Mouse (Mus musculus): ENCODE results near the gene Epn3. TPM values are rescaled to one million over a fixed set of nuclear protein-coding genes. Genes with fewer than 3 reads are reported as not detected.

Gene Epn3
- polyA plus RNA-seq, 1 experiment from 2014 or later: 14.4 TPM

GRCm38 (mm10) chr11:94470391-94470790 lies 29.4 kb downstream of the Epn3 start:
- no peak for ATAC-seq (ENCODE audit: insufficient number of reproducible peaks, low FRiP score)
- no peaks in the 10 kb centered on the region for H3K9me3 ChIP-seq (replicated peaks)
- no peak overlapping the region for H3K4me3 ChIP-seq
- WGBS: 50% methylated on average over 7 of the region's 7 CpGs
- H3K27ac ChIP-seq (ENCODE audit: poor library complexity, severe bottlenecking): no peak overlapping the region
- H3K4me2 ChIP-seq: no peak overlapping the region
- H3K36me3 ChIP-seq: no peaks in the 10 kb centered on the region
- peaks cover 61% of the 10 kb centered on the region for H3K27me3 ChIP-seq (replicated peaks)
- no peak overlapping the region for H3K9ac ChIP-seq
- peaks cover 68% of the 10 kb centered on the region for H3K4me1 ChIP-seq (replicated peaks)

GRCm38 (mm10) chr11:94469136-94470064 lies 30.4 kb downstream of the Epn3 start:
- Histone ChIP-seq H3K4me1 (replicated peaks) (peaks cover 70% of the 10 kb centered on the region), H3K9ac (0 out of 2 replicates have a peak overlapping the region, but pooled peaks have one; percentile 17), H3K4me2 (no peak overlapping the region), H3K36me3 (no peaks in the 10 kb centered on the region), H3K4me3 (no peak overlapping the region), H3K27ac (ENCODE audit: poor library complexity, severe bottlenecking) (no peak overlapping the region), H3K27me3 (replicated peaks) (peaks cover 56% of the 10 kb centered on the region), H3K9me3 (replicated peaks) (no peaks in the 10 kb centered on the region)
- ATAC-seq (ENCODE audit: insufficient number of reproducible peaks, low FRiP score): no peak
- 54% methylated on average over 9 of the region's 9 CpGs for WGBS

- H3K9me3 ChIP-seq (replicated peaks): no peaks in the 10 kb centered on the region
- H3K4me1 ChIP-seq (replicated peaks): peaks cover 64% of the 10 kb centered on the region
- H3K27me3 ChIP-seq (replicated peaks): peaks cover 52% of the 10 kb centered on the region
- H3K4me2 ChIP-seq: no peak overlapping the region
- WGBS: 35% methylated on average over 4 of the region's 4 CpGs
- ATAC-seq (ENCODE audit: insufficient number of reproducible peaks, low FRiP score): no peak
- no peak overlapping the region for H3K4me3 ChIP-seq
- no peak overlapping the region for H3K27ac ChIP-seq (ENCODE audit: poor library complexity, severe bottlenecking)
- H3K9ac ChIP-seq: no peak overlapping the region
- H3K36me3 ChIP-seq: no peaks in the 10 kb centered on the region
Measured at GRCm38 (mm10) chr11:94468582-94469064, 31.2 kb downstream of the Epn3 start.

- 90% methylated on average over 17 of the region's 17 CpGs for WGBS
- no peaks in the 10 kb centered on the region for H3K36me3 ChIP-seq
Measured at GRCm38 (mm10) chr11:94466333-94466855, 33.4 kb downstream of the Epn3 start.

GRCm38 (mm10) chr11:94464170-94464569 lies 35.6 kb downstream of the Epn3 start:
- Histone ChIP-seq H3K9me3 (replicated peaks) (no peaks in the 10 kb centered on the region), H3K4me1 (replicated peaks) (peaks cover 30% of the 10 kb centered on the region), H3K4me3 (no peak overlapping the region), H3K27me3 (replicated peaks) (peaks cover 32% of the 10 kb centered on the region), H3K9ac (no peak overlapping the region), H3K27ac (ENCODE audit: poor library complexity, severe bottlenecking) (no peak overlapping the region), H3K36me3 (no peaks in the 10 kb centered on the region), H3K4me2 (no peak overlapping the region)
- ATAC-seq (ENCODE audit: insufficient number of reproducible peaks, low FRiP score): no peak
- WGBS: 65% methylated on average over 2 of the region's 2 CpGs

More at GRCm38 (mm10) chr11:94466333-94466855, 33.4 kb downstream of the Epn3 start:
- no peak overlapping the region for H3K27ac ChIP-seq (ENCODE audit: poor library complexity, severe bottlenecking)
- no peaks in the 10 kb centered on the region for H3K9me3 ChIP-seq (replicated peaks)
- H3K9ac ChIP-seq: no peak overlapping the region
- no peak overlapping the region for H3K4me2 ChIP-seq
- no peak for ATAC-seq (ENCODE audit: insufficient number of reproducible peaks, low FRiP score)
- H3K4me1 ChIP-seq (replicated peaks): peaks cover 42% of the 10 kb centered on the region
- H3K4me3 ChIP-seq: no peak overlapping the region
- peaks cover 35% of the 10 kb centered on the region for H3K27me3 ChIP-seq (replicated peaks)

GRCm38 (mm10) chr11:94461856-94462255 lies 37.9 kb downstream of the Epn3 start:
- no peaks in the 10 kb centered on the region for H3K36me3 ChIP-seq
- no peak overlapping the region for H3K9ac ChIP-seq
- no peak for ATAC-seq (ENCODE audit: insufficient number of reproducible peaks, low FRiP score)
- no peak overlapping the region for H3K27ac ChIP-seq (ENCODE audit: poor library complexity, severe bottlenecking)
- peaks cover 16% of the 10 kb centered on the region for H3K4me1 ChIP-seq (replicated peaks)
- 86% methylated on average over 11 of the region's 11 CpGs for WGBS
- H3K4me3 ChIP-seq: no peak overlapping the region
- no peak overlapping the region for H3K4me2 ChIP-seq
- no peaks in the 10 kb centered on the region for H3K9me3 ChIP-seq (replicated peaks)
- H3K27me3 ChIP-seq (replicated peaks): peaks cover 49% of the 10 kb centered on the region

GRCm38 (mm10) chr11:94457001-94457400 lies 42.8 kb downstream of the Epn3 start:
- H3K27ac ChIP-seq (ENCODE audit: poor library complexity, severe bottlenecking): no peak overlapping the region
- no peak overlapping the region for H3K4me3 ChIP-seq
- WGBS: 73% methylated on average over 15 of the region's 15 CpGs
- H3K27me3 ChIP-seq (replicated peaks): peaks cover 60% of the 10 kb centered on the region
- H3K9me3 ChIP-seq (replicated peaks): no peaks in the 10 kb centered on the region
- H3K4me2 ChIP-seq: no peak overlapping the region
- H3K4me1 ChIP-seq (replicated peaks): peaks cover 12% of the 10 kb centered on the region
- no peak for ATAC-seq (ENCODE audit: insufficient number of reproducible peaks, low FRiP score)
- H3K36me3 ChIP-seq: no peaks in the 10 kb centered on the region
- no peak overlapping the region for H3K9ac ChIP-seq

- H3K9ac ChIP-seq: no peak overlapping the region
- peak; percentile 62 for ATAC-seq (ENCODE audit: insufficient number of reproducible peaks, low FRiP score)
- no peak overlapping the region for H3K27ac ChIP-seq (ENCODE audit: poor library complexity, severe bottlenecking)
Measured at GRCm38 (mm10) chr11:94456347-94456746, 43.4 kb downstream of the Epn3 start.

GRCm38 (mm10) chr11:94455161-94455820 lies 44.5 kb downstream of the Epn3 start:
- no peaks in the 10 kb centered on the region for H3K36me3 ChIP-seq
- peaks cover 54% of the 10 kb centered on the region for H3K27me3 ChIP-seq (replicated peaks)
- peaks cover 29% of the 10 kb centered on the region for H3K4me1 ChIP-seq (replicated peaks)
- no peak for ATAC-seq (ENCODE audit: insufficient number of reproducible peaks, low FRiP score)
- H3K9me3 ChIP-seq (replicated peaks): no peaks in the 10 kb centered on the region
- no peak overlapping the region for H3K27ac ChIP-seq (ENCODE audit: poor library complexity, severe bottlenecking)
- WGBS: 77% methylated on average over 10 of the region's 10 CpGs
- no peak overlapping the region for H3K9ac ChIP-seq
- H3K4me3 ChIP-seq: no peak overlapping the region
- H3K4me2 ChIP-seq: peak overlapping the region; percentile 15

More at GRCm38 (mm10) chr11:94456347-94456746, 43.4 kb downstream of the Epn3 start:
- Histone ChIP-seq H3K36me3 (no peaks in the 10 kb centered on the region), H3K4me2 (no peak overlapping the region), H3K9me3 (replicated peaks) (no peaks in the 10 kb centered on the region), H3K27me3 (replicated peaks) (peaks cover 60% of the 10 kb centered on the region), H3K4me3 (no peak overlapping the region), H3K4me1 (replicated peaks) (peaks cover 18% of the 10 kb centered on the region)
- 55% methylated on average over 3 of the region's 3 CpGs for WGBS

GRCm38 (mm10) chr11:94454756-94455155 lies 45.0 kb downstream of the Epn3 start:
- ATAC-seq (ENCODE audit: insufficient number of reproducible peaks, low FRiP score): no peak
- Histone ChIP-seq H3K4me1 (replicated peaks) (peaks cover 34% of the 10 kb centered on the region), H3K4me3 (no peak overlapping the region), H3K27ac (ENCODE audit: poor library complexity, severe bottlenecking) (no peak overlapping the region), H3K36me3 (no peaks in the 10 kb centered on the region), H3K9me3 (replicated peaks) (no peaks in the 10 kb centered on the region), H3K9ac (no peak overlapping the region), H3K27me3 (replicated peaks) (peaks cover 54% of the 10 kb centered on the region), H3K4me2 (no peak overlapping the region)
- WGBS: 80% methylated on average over 5 of the region's 5 CpGs
